ENCODE assay signal across 8 mouse cellular contexts in the genomic region with DNA sequence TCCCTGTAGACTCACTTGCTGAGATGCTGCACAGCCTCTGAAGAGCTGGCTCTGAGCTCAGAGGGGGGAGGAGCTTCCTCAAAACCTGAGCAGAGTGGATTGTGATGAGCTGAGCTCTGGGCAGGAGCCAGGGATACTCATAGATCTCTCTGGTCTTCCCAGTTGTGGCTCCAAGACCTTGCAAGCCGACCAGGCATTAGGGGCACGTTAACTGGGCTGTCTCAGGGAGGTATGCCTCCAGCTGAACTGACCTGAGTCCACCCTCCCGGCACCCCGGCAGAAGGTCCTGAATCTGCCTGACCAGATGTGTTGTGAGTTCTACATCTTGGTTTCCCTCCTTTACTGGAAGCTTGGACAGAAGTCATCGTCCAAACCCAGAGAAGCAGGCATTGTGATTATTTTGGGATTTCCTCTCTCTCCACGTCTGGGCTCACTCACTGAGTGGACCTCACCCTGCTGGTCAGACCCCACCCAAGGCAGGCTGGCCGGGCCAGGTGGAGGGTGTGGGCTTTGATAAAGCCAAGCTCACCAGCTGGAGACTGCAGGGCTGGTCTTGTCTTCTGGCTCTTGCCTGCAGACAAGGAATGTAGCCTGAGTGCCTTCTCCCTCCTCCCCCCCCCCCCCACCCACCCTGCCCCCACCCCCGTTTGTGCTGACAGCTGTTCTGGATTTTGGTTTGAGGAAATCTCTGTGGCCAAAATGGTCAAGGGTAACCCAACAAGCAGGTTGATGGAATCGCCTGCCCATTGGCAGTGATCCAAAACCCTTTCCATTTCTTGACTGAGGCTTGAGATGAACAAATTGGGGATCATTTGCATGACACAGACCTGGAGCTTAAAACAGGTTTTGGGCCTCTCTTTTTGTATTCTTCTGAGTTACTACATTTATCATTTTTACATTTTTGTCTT. TPM values are rescaled to one million over a fixed set of nuclear protein-coding genes. Genes with fewer than 3 reads are reported as not detected.
DNase-seq lines count a peak whose midpoint lies in the region; ATAC-seq lines count a peak whose summit lies in the region.

No protein-coding gene starts in this region.

- H3K27me3 ChIP-seq in forebrain, embryonic 12.5 days: no peaks in the 10 kb centered on the region
- no peaks in the 10 kb centered on the region for H3K27me3 ChIP-seq in forebrain, embryonic 11.5 days (ENCODE audit: control insufficient read depth, insufficient read depth, low read length)
- H3K27me3 ChIP-seq in heart, embryonic 13.5 days (replicated peaks): peaks cover 39% of the 10 kb centered on the region

- H3K4me2 ChIP-seq in forebrain, embryonic 12.5 days: no peak overlapping the region
- H3K4me2 ChIP-seq in forebrain, embryonic 11.5 days (ENCODE audit: low read depth, low read length, severe bottlenecking): no peak overlapping the region
- H3K4me2 ChIP-seq in heart, embryonic 13.5 days: no peak overlapping the region

- no peak overlapping the region for H3K4me3 ChIP-seq in forebrain, embryonic 12.5 days (replicated peaks)
- H3K4me3 ChIP-seq in forebrain, embryonic 11.5 days (ENCODE audit: low read depth, low read length): no peak overlapping the region
- no peak overlapping the region for H3K4me3 ChIP-seq in heart, embryonic 13.5 days

- H3K9me3 ChIP-seq in forebrain, embryonic 12.5 days: no peaks in the 10 kb centered on the region
- H3K9me3 ChIP-seq in forebrain, embryonic 11.5 days (ENCODE audit: control insufficient read depth, low read length): no peaks in the 10 kb centered on the region
- no peaks in the 10 kb centered on the region for H3K9me3 ChIP-seq in heart, embryonic 13.5 days

- no peak overlapping the region for H3K9ac ChIP-seq in forebrain, embryonic 12.5 days
- no peak overlapping the region for H3K9ac ChIP-seq in forebrain, embryonic 11.5 days (ENCODE audit: low read length)
- no peak overlapping the region for H3K9ac ChIP-seq in heart, embryonic 13.5 days

- 71% methylated on average over 9 of the region's 9 CpGs for WGBS in forebrain, embryonic 12.5 days
- WGBS in forebrain, embryonic 11.5 days: 78% methylated on average over 8 of the region's 9 CpGs
- 38% methylated on average over 9 of the region's 9 CpGs for WGBS in heart, embryonic 13.5 days

- 0 out of 2 replicates have a peak, but pooled peaks have one; percentile 24 for ATAC-seq in forebrain, embryonic 12.5 days (ENCODE audit: low FRiP score)
- ATAC-seq in forebrain, embryonic 11.5 days (replicated peaks; ENCODE audit: low FRiP score): no peak
- no peak for ATAC-seq in heart, embryonic 13.5 days (ENCODE audit: extremely low read depth, insufficient number of reproducible peaks, low FRiP score, low TSS enrichment)

- DNase-seq in forebrain, embryonic 11.5 days (ENCODE audit: low spot score): no peak
- DNase-seq in 3134 (ENCODE audit: extremely low read depth, insufficient read length, low spot score): peak; percentile 85
- peak; percentile 84 for DNase-seq in brain, adult 2 months (ENCODE audit: low read depth, low spot score)
- peak; percentile 59 for DNase-seq in lung, postnatal 10 days
- DNase-seq in c-Kit-positive CD71-positive TER-119-positive erythroid progenitor cells, embryonic 14.5 days (ENCODE audit: low spot score): no peak
- DNase-seq in frontal cortex, postnatal 14 days (ENCODE audit: low spot score in 2 of 2): no peak

- peaks cover 46% of the 10 kb centered on the region for H3K4me1 ChIP-seq in forebrain, embryonic 12.5 days
- peaks cover 1% of the 10 kb centered on the region; the same call in 1 of the 2 replicates for H3K4me1 ChIP-seq in forebrain, embryonic 11.5 days (replicated peaks; ENCODE audit: control insufficient read depth, insufficient read depth, low read length)
- H3K4me1 ChIP-seq in heart, embryonic 13.5 days: peaks cover 58% of the 10 kb centered on the region

- no peaks in the 10 kb centered on the region for H3K36me3 ChIP-seq in forebrain, embryonic 12.5 days (replicated peaks)
- no peaks in the 10 kb centered on the region for H3K36me3 ChIP-seq in forebrain, embryonic 11.5 days (ENCODE audit: control insufficient read depth, insufficient read depth, low read length)
- H3K36me3 ChIP-seq in heart, embryonic 13.5 days: no peaks in the 10 kb centered on the region

- H3K27ac ChIP-seq in forebrain, embryonic 12.5 days: no peak overlapping the region
- no peak overlapping the region for H3K27ac ChIP-seq in forebrain, embryonic 11.5 days (ENCODE audit: low read depth, low read length)
- H3K27ac ChIP-seq in heart, embryonic 13.5 days (replicated peaks): peak overlapping the region; percentile 65

RNA-seq across cellular contexts. Expression of gene Bcr, which starts 44.1 kb away (rescaled TPM):
- 11.5 TPM in 2 replicates for polyA plus RNA-seq in forebrain, embryonic 12.5 days (2016; fragmentation: Nextera tagmentation; extraction: Ambion mirVana)
- polyA plus RNA-seq in forebrain, embryonic 11.5 days (2014; fragmentation: Nextera tagmentation; extraction: Ambion mirVana): 11.7 and 13.4 TPM in 2 replicates
- polyA plus RNA-seq in heart, embryonic 13.5 days (2015; fragmentation: Nextera tagmentation; extraction: Ambion mirVana): 14.3 and 15.4 TPM in 2 replicates

Comparison
In these comparisons a context has a peak if more than half of its experiments do, and no peak if none do; other contexts are left out.
1. DNase-seq: peak in 3134 (single experiment), brain, adult 2 months (single experiment) and lung, postnatal 10 days (single experiment); none in forebrain, embryonic 11.5 days (single experiment), c-Kit-positive CD71-positive TER-119-positive erythroid progenitor cells, embryonic 14.5 days (single experiment) and frontal cortex, postnatal 14 days (0 of 2).